Mouse (Mus musculus): Measurements from ENCODE around the gene Nxpe2.

DNA sequence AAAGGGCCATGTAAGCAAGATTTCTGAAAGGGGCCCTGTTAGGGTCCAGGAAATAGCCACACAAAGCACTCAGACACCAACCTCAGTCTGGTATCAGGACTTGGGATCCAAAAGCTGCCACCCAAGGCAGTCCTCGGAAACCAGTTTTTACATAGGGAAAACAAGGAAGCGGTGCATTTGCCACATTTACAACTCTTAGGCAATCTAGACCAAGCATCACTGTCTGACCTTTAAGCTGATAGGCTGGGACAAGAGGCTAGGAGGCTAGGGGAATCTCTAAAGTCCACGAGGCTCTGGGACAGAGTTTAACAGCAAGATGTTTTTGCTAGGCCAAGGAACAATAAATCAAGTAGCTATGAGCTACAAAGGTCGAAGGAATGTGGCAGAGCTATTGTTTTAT is 35.2 kb upstream of the Nxpe2 start:
- no peak for TF ChIP-seq POLR2A (IDR thresholded peaks at IDR 0.05; ENCODE audit: low read depth, low read length)
- TF ChIP-seq CTCF (IDR thresholded peaks at IDR 0.05; ENCODE audit: borderline replicate concordance, insufficient read depth, low read length), result no peak
